ENCODE assay signal across 12 mouse cellular contexts in genomic region chr7:126236083-126236793, GRCm38 (mm10). TPM values are rescaled to one million over a fixed set of nuclear protein-coding genes. Genes with fewer than 3 reads are reported as not detected.
DNase-seq lines count a peak whose midpoint lies in the region; ATAC-seq and TF ChIP-seq lines count a peak whose summit lies in the region.
"Had no signal": no experiment of that assay in that cellular context is flagged by ENCODE, and none has a peak within 500 bp of the region (broad histone marks: within the 10 kb centered on the region; RNA-seq: fewer than 3 reads in every experiment).

No protein-coding gene starts in this region.

- H3K36me3 ChIP-seq in liver, adult 2 months (ENCODE audit: control insufficient read depth, insufficient read depth, low read length), result no peaks in the 10 kb centered on the region
- H3K36me3 ChIP-seq in liver, embryonic 11.5 days (ENCODE audit: control insufficient read depth, insufficient read depth, low read length), result no peaks in the 10 kb centered on the region
- no peaks in the 10 kb centered on the region for H3K36me3 ChIP-seq in liver, embryonic 15.5 days (replicated peaks)
- H3K36me3 ChIP-seq in thymus, adult 2 months (ENCODE audit: control insufficient read depth, insufficient read depth, low read length), result no peaks in the 10 kb centered on the region
- H3K36me3 ChIP-seq: embryonic facial prominence, embryonic 12.5 days; heart, embryonic 10.5 days had no signal

- no peaks in the 10 kb centered on the region for H3K27me3 ChIP-seq in liver, adult 2 months (ENCODE audit: control insufficient read depth, insufficient read depth, low read length)
- H3K27me3 ChIP-seq in liver, embryonic 11.5 days (replicated peaks; ENCODE audit: control insufficient read depth, insufficient read depth, low read length), result no peaks in the 10 kb centered on the region; the same call in 1 of the 2 replicates
- no peaks in the 10 kb centered on the region for H3K27me3 ChIP-seq in liver, embryonic 15.5 days
- H3K27me3 ChIP-seq in thymus, adult 2 months (ENCODE audit: control insufficient read depth, insufficient read depth, low read length), result no peaks in the 10 kb centered on the region
- H3K27me3 ChIP-seq: embryonic facial prominence, embryonic 12.5 days had no signal

- H3K4me1 ChIP-seq in liver, adult 2 months (ENCODE audit: control insufficient read depth, insufficient read depth, low read length), result peaks cover 8% of the 10 kb centered on the region
- H3K4me1 ChIP-seq in liver, embryonic 11.5 days (replicated peaks; ENCODE audit: control insufficient read depth, insufficient read depth, low read length), result peaks cover 8% of the 10 kb centered on the region; the same call in 1 of the 2 replicates
- peaks cover 17% of the 10 kb centered on the region for H3K4me1 ChIP-seq in liver, embryonic 15.5 days (replicated peaks)
- H3K4me1 ChIP-seq in thymus, adult 2 months (replicated peaks; ENCODE audit: control insufficient read depth, insufficient read depth, low read length), result peaks cover 17% of the 10 kb centered on the region
- H3K4me1 ChIP-seq: embryonic facial prominence, embryonic 12.5 days had no signal

- no peak overlapping the region for H3K4me2 ChIP-seq in liver, embryonic 11.5 days
- no peak overlapping the region for H3K4me2 ChIP-seq in liver, embryonic 15.5 days
- H3K4me2 ChIP-seq: embryonic facial prominence, embryonic 12.5 days had no signal

- no peaks in the 10 kb centered on the region for H3K79me2 ChIP-seq in liver, adult 2 months (ENCODE audit: control insufficient read depth, insufficient read depth, low read length)

- 49% methylated on average over 11 of the region's 11 CpGs for WGBS in liver, adult 2 months
- WGBS in liver, embryonic 11.5 days, result 39% methylated on average over 11 of the region's 11 CpGs
- 19% methylated on average over 11 of the region's 11 CpGs for WGBS in liver, embryonic 15.5 days (ENCODE audit: insufficient replicate concordance)
- WGBS in thymus, adult 2 months, result 7% methylated on average over 11 of the region's 11 CpGs

- H3K9me3 ChIP-seq in liver, embryonic 11.5 days (ENCODE audit: control insufficient read depth, low read length), result no peaks in the 10 kb centered on the region
- H3K9me3 ChIP-seq in liver, embryonic 15.5 days (replicated peaks), result no peaks in the 10 kb centered on the region
- H3K9me3 ChIP-seq: embryonic facial prominence, embryonic 12.5 days; heart, embryonic 10.5 days had no signal

- ATAC-seq in CD4-positive, CD25-positive, alpha-beta regulatory T cell, adult 4 months, result no peak
- ATAC-seq in liver, embryonic 11.5 days (replicated peaks; ENCODE audit: low FRiP score), result no peak
- ATAC-seq in liver, embryonic 15.5 days (ENCODE audit: insufficient read depth), result no peak

- H3K4me3 ChIP-seq in liver, adult 2 months (ENCODE audit: insufficient read depth, low read depth, low read length), result no peak overlapping the region
- H3K4me3 ChIP-seq in liver, embryonic 11.5 days (ENCODE audit: low read depth, low read length), result no peak overlapping the region
- H3K4me3 ChIP-seq in liver, embryonic 15.5 days (replicated peaks), result no peak overlapping the region
- no peak overlapping the region for H3K4me3 ChIP-seq in thymus, adult 2 months (ENCODE audit: control insufficient read depth, insufficient read depth, low read length)
- H3K4me3 ChIP-seq: embryonic facial prominence, embryonic 12.5 days; heart, embryonic 10.5 days had no signal

- H3K9ac ChIP-seq in liver, adult 2 months (ENCODE audit: low read depth, low read length), result no peak overlapping the region
- no peak overlapping the region for H3K9ac ChIP-seq in liver, embryonic 11.5 days (ENCODE audit: low read depth, low read length)
- H3K9ac ChIP-seq in liver, embryonic 15.5 days, result no peak overlapping the region
- H3K9ac ChIP-seq: embryonic facial prominence, embryonic 12.5 days had no signal

- no peak overlapping the region for H3K27ac ChIP-seq in liver, adult 2 months (replicated peaks; ENCODE audit: insufficient read depth, low read depth, low read length)
- no peak overlapping the region for H3K27ac ChIP-seq in liver, embryonic 11.5 days (ENCODE audit: low read depth, low read length)
- 0 out of 2 replicates have a peak overlapping the region, but pooled peaks have one; percentile 19 for H3K27ac ChIP-seq in liver, embryonic 15.5 days (replicated peaks)
- H3K27ac ChIP-seq in thymus, adult 2 months (ENCODE audit: control insufficient read depth, insufficient read depth, low read length), result 0 out of 2 replicates have a peak overlapping the region, but pooled peaks have one; percentile 12
- H3K27ac ChIP-seq: embryonic facial prominence, embryonic 12.5 days; heart, embryonic 10.5 days had no signal

- no peak for TF ChIP-seq POLR2A in liver, adult 2 months (IDR thresholded peaks at IDR 0.05; ENCODE audit: extremely low read depth, insufficient read depth, low read length)
- no peak for TF ChIP-seq POLR2A in thymus, adult 2 months (IDR thresholded peaks at IDR 0.05; ENCODE audit: control insufficient read depth, extremely low read depth, insufficient read depth, low read length, poor library complexity)

- no peak for TF ChIP-seq CTCF in liver, adult 2 months (IDR thresholded peaks at IDR 0.05; ENCODE audit: low read depth, low read length)
- no peak for TF ChIP-seq CTCF in thymus, adult 2 months (IDR thresholded peaks at IDR 0.05; ENCODE audit: borderline replicate concordance, control insufficient read depth, extremely low read depth, insufficient read depth, low read length, poor library complexity)

- DNase-seq in CD4-positive, CD25-positive, alpha-beta regulatory T cell, adult 2 months (ENCODE audit: low read depth, low spot score), result peak; percentile 35
- peak; percentile 82 for DNase-seq in liver, adult 2 months (ENCODE audit: extremely low read depth, low read depth, low spot score)
- no peak for DNase-seq in liver, embryonic 11.5 days (ENCODE audit: low spot score)
- peak; percentile 27 for DNase-seq in thymus, adult 2 months
- no peak for DNase-seq in Muller cell, postnatal 12 days (ENCODE audit: inconsistent ontology term)
- DNase-seq in testis, postnatal 10 days (ENCODE audit: low spot score), result no peak
- DNase-seq: adrenal gland, postnatal 36 days; layer of hippocampus, postnatal 36 days had no signal

RNA-seq across cellular contexts. Expression of gene Xpo6, which starts 35.9 kb away (rescaled TPM):
- polyA plus RNA-seq in CD4-positive, CD25-positive, alpha-beta regulatory T cell, adult 4 months (2017; shearing (Covaris generic)), result 100 to 1,000 TPM; 117 to 126 TPM
- 15.0 and 25.9 TPM in 2 replicates for total RNA-seq in liver, adult 2 months (2014; rRNA removed)
- 65.5 and 79.2 TPM in 2 replicates for polyA plus RNA-seq in liver, adult 2 months (2012; rRNA removed)
- polyA plus RNA-seq in liver, embryonic 11.5 days (2014; fragmentation: Nextera tagmentation; extraction: Ambion mirVana), result 58.7 and 59.7 TPM in 2 replicates
- 16.3 and 20.8 TPM in 2 replicates for polyA plus RNA-seq in liver, embryonic 15.5 days (2015; fragmentation: Nextera tagmentation; extraction: Ambion mirVana)
- 454 and 499 TPM in 2 replicates for polyA plus RNA-seq in thymus, adult 2 months (2012; rRNA removed)

RNA-seq across cellular contexts. Expression of gene Sbk1, which starts 36.2 kb away (rescaled TPM):
- 1 to 10 TPM; 2.7 to 5.0 TPM for polyA plus RNA-seq in CD4-positive, CD25-positive, alpha-beta regulatory T cell, adult 4 months (2017; shearing (Covaris generic))
- total RNA-seq in liver, adult 2 months (2014; rRNA removed), result 12.2 and 13.5 TPM in 2 replicates
- 17.1 and 21.6 TPM in 2 replicates for polyA plus RNA-seq in liver, adult 2 months (2012; rRNA removed)
- 13.6 and 14.2 TPM in 2 replicates for polyA plus RNA-seq in liver, embryonic 11.5 days (2014; fragmentation: Nextera tagmentation; extraction: Ambion mirVana)
- 1.5 and 1.8 TPM in 2 replicates for polyA plus RNA-seq in liver, embryonic 15.5 days (2015; fragmentation: Nextera tagmentation; extraction: Ambion mirVana)
- 78.1 and 82.0 TPM in 2 replicates for polyA plus RNA-seq in thymus, adult 2 months (2012; rRNA removed)

Comparison
In these comparisons a context has a peak if more than half of its experiments do, and no peak if none do; other contexts are left out.
1. DNase-seq: peak in CD4-positive, CD25-positive, alpha-beta regulatory T cell, adult 2 months (single experiment), liver, adult 2 months (single experiment) and thymus, adult 2 months (single experiment); none in liver, embryonic 11.5 days (single experiment), Muller cell, postnatal 12 days (single experiment) and testis, postnatal 10 days (single experiment).
2. H3K27ac ChIP-seq: peak in liver, embryonic 15.5 days (single experiment) and thymus, adult 2 months (single experiment); none in liver, adult 2 months (single experiment) and liver, embryonic 11.5 days (single experiment).